Mouse (Mus musculus) stomach, embryonic 14.5 days (tissue): ENCODE results near the gene Agtpbp1. TPM values are rescaled to one million over a fixed set of nuclear protein-coding genes. Genes with fewer than 3 reads are reported as not detected.

Experiments used
- ATAC-seq: fragments of 200-750 bp; cut with Nextera tagmentation; 2 replicates; pipeline ENCODE4 v1.8.0; 2017; ENCODE audit warnings: low read depth, moderate TSS enrichment; ENCODE audit not compliant: insufficient number of reproducible peaks, insufficient read depth, low FRiP score
- H3K27ac ChIP-seq: fragments of 300-500 bp; sonication (generic); 2 replicates; pipeline ENCODE4 v1.5.1; 2014; ENCODE audit warnings: mild to moderate bottlenecking, low read length, moderate library complexity, mixed read lengths
- H3K27me3 ChIP-seq: fragments of 300-500 bp; sonication (generic); 2 replicates; pipeline ENCODE4 v1.6.1; 2014; ENCODE audit warnings: low read length, control low read depth, mixed read lengths; ENCODE audit not compliant: control insufficient read depth, insufficient read depth
- H3K36me3 ChIP-seq: fragments of 300-500 bp; sonication (generic); 2 replicates; pipeline ENCODE4 v1.6.1; 2014; ENCODE audit warnings: mild to moderate bottlenecking, control low read depth, low read length, moderate library complexity, mixed read lengths; ENCODE audit not compliant: control insufficient read depth, insufficient read depth
- H3K4me1 ChIP-seq: fragments of 300-500 bp; sonication (generic); 2 replicates; pipeline ENCODE4 v1.6.1; 2014; ENCODE audit warnings: low read length, control low read depth, mixed read lengths; ENCODE audit not compliant: control insufficient read depth, insufficient read depth
- H3K4me2 ChIP-seq: fragments of 300-500 bp; sonication (generic); replicated peaks from 2 replicates; pipeline ENCODE4 v1.6.1; 2014; ENCODE audit warnings: low read depth, low read length, control low read depth
- H3K4me3 ChIP-seq: fragments of 300-500 bp; sonication (generic); 2 replicates; pipeline ENCODE4 v1.5.1; 2014; ENCODE audit warnings: low read depth, low read length, control low read depth
- H3K9ac ChIP-seq: fragments of 300-500 bp; sonication (generic); replicated peaks from 2 replicates; pipeline ENCODE4 v1.6.1; 2014; ENCODE audit warnings: low read depth, mild to moderate bottlenecking, control low read depth, low read length, moderate library complexity, mixed read lengths
- H3K9me3 ChIP-seq: fragments of 300-500 bp; sonication (generic); 2 replicates; pipeline ENCODE4 v1.6.1; 2016; ENCODE audit warnings: low read depth, low read length, control low read depth; ENCODE audit not compliant: control insufficient read depth
- WGBS: fragments of 180-500 bp; shearing (Covaris S2); extraction: QIAGEN DNeasy Blood & Tissue Kit; methylation state at CpG from one replicate; pipeline ENCODE4 v1.1.7; 2014; 5-methylcytosine and 5-hydroxymethylcytosine counted together
- polyA plus RNA-seq: library from polyadenylated mRNA; unstranded; fragments of >200 nt; fragmentation: Nextera tagmentation; extraction: Ambion mirVana; gene quantifications from 2 replicates; pipeline ENCODE4 v1.2.1, GENCODE M21; 2014

Gene Agtpbp1
- polyA plus RNA-seq, 1 experiment from 2014 or later: 27.6 TPM

DNA sequence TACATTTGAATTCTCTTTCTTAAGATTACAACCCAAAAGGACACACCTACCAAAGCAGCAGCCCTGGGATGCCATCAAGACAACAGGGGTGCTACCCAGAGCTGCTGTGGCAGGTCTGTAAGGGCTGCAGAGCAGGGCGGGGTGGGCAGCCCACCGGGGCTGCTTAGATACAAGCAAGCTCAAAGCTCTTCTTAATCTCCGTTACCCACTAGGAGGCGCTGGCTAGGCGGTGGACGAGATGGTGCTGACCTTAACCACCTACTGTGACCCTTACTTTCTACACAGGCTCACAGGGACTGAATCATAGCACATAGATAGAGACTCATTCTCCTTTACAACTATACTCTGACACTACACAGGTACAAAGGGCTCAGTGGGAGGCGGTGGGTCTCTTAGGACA lies 70.0 kb downstream of the Agtpbp1 start:
- Histone ChIP-seq H3K27ac (no peak overlapping the region), H3K4me1 (0 out of 2 replicates have a peak, but pooled peaks cover 5% of the 10 kb centered on the region), H3K36me3 (no peaks in the 10 kb centered on the region), H3K4me2 (no peak overlapping the region), H3K4me3 (no peak overlapping the region), H3K9me3 (no peaks in the 10 kb centered on the region), H3K9ac (no peak overlapping the region), H3K27me3 (no peaks in the 10 kb centered on the region)
- no peak for ATAC-seq
- 29% methylated on average over 7 of the region's 7 CpGs for WGBS

DNA sequence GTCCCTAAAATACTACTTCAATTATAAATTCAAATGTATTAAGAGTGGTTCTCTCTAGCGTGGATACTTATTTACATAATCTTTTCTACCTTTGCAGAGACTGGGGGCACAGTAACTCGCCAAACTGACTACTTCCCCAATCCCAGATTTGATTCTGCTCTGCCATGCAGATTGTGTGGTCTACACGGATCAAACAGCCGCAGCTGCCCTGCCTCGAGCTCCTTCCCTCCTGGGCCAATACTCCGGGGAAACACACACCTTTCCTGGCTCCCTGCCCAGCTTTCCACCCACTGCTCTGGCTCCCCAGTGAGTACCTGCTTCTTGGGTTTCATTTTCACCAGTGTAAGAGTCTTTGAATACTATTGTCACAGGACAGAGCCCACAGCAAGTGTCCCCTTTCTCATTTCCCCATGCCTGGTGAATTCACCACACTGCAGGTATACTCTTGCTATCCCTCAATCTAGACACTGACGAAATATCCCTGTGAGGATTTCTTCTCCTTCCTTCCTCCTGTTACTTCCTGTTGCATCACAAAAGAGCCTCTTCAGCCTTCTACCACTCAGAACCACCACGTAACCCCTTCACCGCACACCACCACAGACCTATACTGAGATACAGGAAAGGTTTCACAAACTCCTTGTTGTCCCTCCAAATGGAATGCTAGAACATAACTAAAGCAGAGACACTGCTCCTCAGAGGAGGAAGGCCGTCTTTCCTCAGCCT lies 75.2 kb downstream of the Agtpbp1 start:
- Histone ChIP-seq H3K9me3 (no peaks in the 10 kb centered on the region), H3K9ac (no peak overlapping the region), H3K4me1 (peaks cover 3% of the 10 kb centered on the region; the same call in 1 of the 2 replicates), H3K4me2 (no peak overlapping the region), H3K36me3 (no peaks in the 10 kb centered on the region), H3K27me3 (no peaks in the 10 kb centered on the region), H3K4me3 (no peak overlapping the region), H3K27ac (no peak overlapping the region)
- WGBS: 56% methylated on average over 10 of the region's 10 CpGs
- peak; percentile 23; the same call in 1 of the 2 replicates for ATAC-seq

DNA sequence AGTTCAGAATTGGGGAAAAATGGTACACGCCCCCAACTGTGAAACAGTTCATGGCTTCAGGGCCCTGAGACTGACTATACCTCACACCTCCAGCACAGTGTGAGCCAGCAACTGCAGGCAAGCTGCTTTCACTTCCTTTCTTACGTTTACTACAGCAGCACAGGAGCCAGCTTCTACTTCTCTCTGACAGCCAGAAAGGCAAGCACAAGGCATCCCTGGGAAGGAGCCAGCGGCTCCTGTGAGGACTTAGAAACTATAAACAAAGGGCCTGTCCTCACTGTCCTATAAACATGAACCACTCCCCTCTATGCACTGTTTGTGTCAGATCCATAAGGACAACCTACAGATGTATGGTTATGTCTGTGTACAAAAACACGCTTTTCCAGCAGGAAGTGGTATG lies 76.4 kb downstream of the Agtpbp1 start:
- Histone ChIP-seq H3K4me1 (peaks cover 3% of the 10 kb centered on the region; the same call in 1 of the 2 replicates), H3K4me2 (no peak overlapping the region), H3K27ac (no peak overlapping the region), H3K9me3 (no peaks in the 10 kb centered on the region), H3K27me3 (no peaks in the 10 kb centered on the region), H3K4me3 (no peak overlapping the region), H3K9ac (0 out of 2 replicates have a peak overlapping the region, but pooled peaks have one; percentile 10), H3K36me3 (no peaks in the 10 kb centered on the region)
- ATAC-seq: no peak
- WGBS: 49% methylated on average over 4 of the region's 4 CpGs

DNA sequence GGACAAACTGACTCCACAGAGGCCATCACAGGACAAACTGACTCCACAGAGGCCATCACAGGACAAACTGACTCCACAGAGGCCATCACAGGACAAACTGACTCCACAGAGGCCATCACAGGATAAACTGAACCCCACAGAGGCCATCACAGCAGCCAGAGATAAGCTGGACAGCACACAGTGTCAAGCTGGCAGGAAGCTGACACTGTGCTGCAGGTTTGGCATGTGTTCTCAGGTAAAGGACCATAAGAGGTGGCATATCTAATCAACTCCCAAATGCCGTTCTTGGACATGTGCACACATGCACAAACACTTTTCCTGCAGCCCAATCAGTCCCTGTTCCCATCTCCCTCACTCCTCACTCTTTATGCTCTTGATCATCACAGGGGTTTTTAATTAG lies 78.6 kb downstream of the Agtpbp1 start:
- no peak overlapping the region for H3K4me3 ChIP-seq
- no peaks in the 10 kb centered on the region for H3K27me3 ChIP-seq
- H3K4me1 ChIP-seq: peaks cover 3% of the 10 kb centered on the region; the same call in 1 of the 2 replicates
- H3K27ac ChIP-seq: no peak overlapping the region
- no peak for ATAC-seq
- H3K9me3 ChIP-seq: no peaks in the 10 kb centered on the region
- no peak overlapping the region for H3K9ac ChIP-seq
- H3K36me3 ChIP-seq: no peaks in the 10 kb centered on the region
- H3K4me2 ChIP-seq: no peak overlapping the region
- 91% methylated on average over 1 of the region's 1 CpGs for WGBS

DNA sequence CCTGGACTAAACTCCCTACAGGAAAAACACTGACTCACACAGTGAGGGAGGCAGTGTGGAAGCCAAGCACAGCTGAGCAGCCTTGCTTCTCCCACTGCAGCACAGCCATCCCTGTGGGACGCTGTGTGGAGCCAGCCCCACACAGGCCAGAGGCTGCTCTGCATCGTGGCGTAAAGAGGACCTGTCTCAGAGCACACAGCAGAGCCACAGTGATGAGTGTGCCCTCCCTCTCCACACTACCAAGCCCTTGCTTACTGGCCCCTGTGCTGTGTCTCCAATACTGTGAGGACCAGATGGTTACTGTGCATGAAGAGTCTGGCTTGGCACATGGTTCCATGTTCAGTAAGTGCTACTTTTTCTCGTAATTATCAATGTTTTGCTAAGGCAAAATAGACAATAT lies 79.2 kb downstream of the Agtpbp1 start:
- no peak overlapping the region for H3K27ac ChIP-seq
- no peak overlapping the region for H3K9ac ChIP-seq
- no peaks in the 10 kb centered on the region for H3K9me3 ChIP-seq
- WGBS: 81% methylated on average over 4 of the region's 4 CpGs
- ATAC-seq: no peak
- H3K27me3 ChIP-seq: no peaks in the 10 kb centered on the region
- peaks cover 3% of the 10 kb centered on the region; the same call in 1 of the 2 replicates for H3K4me1 ChIP-seq
- no peak overlapping the region for H3K4me2 ChIP-seq
- no peaks in the 10 kb centered on the region for H3K36me3 ChIP-seq
- no peak overlapping the region for H3K4me3 ChIP-seq

DNA sequence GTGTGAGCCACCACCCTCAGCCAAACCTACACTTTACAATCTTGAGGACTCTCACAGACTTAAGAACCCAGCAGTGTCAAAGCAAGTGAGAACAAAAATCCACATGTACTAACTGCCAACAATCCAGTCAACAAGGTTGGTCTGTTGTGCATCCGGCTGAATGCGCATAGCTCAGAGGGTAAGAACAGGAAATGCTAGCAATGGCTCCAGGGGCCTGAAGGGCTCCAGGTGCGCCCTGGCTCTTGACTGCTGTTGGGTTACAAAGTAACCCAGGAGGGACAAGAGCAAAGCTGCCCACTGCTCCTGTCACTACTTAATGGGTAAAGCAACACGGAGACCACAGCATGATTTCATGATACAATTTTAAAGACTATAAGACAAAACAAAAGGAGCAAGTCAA lies 81.4 kb downstream of the Agtpbp1 start:
- no peaks in the 10 kb centered on the region for H3K9me3 ChIP-seq
- H3K9ac ChIP-seq: no peak overlapping the region
- H3K4me3 ChIP-seq: no peak overlapping the region
- no peak for ATAC-seq
- peaks cover 3% of the 10 kb centered on the region; the same call in 1 of the 2 replicates for H3K36me3 ChIP-seq
- 71% methylated on average over 4 of the region's 4 CpGs for WGBS
- H3K27me3 ChIP-seq: no peaks in the 10 kb centered on the region
- H3K4me2 ChIP-seq: no peak overlapping the region
- H3K4me1 ChIP-seq: no peaks in the 10 kb centered on the region
- H3K27ac ChIP-seq: no peak overlapping the region

DNA sequence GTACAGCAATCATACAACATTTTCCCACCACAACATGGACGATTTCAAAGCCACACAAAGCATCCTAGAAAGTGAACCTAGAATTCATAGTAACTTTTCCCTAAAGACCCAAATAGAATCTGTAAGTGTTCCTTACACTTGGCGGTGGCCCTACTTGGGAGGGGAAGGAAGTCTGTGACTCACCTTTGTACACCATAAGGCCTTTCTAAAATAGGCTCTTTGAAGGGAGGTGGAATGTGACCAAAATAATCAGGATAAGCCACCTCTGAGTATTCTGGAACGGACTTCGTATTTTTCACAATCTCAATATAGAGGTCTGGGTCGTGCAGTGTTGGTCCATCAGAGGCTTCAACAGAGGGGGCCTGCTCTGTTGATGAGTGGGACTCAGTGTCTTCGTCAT lies 85.2 kb downstream of the Agtpbp1 start:
- Histone ChIP-seq H3K9me3 (no peaks in the 10 kb centered on the region), H3K9ac (no peak overlapping the region), H3K4me3 (no peak overlapping the region), H3K36me3 (peaks cover 8% of the 10 kb centered on the region; the same call in 1 of the 2 replicates), H3K4me2 (no peak overlapping the region), H3K27ac (no peak overlapping the region), H3K27me3 (no peaks in the 10 kb centered on the region), H3K4me1 (no peaks in the 10 kb centered on the region)
- 87% methylated on average over 6 of the region's 6 CpGs for WGBS
- ATAC-seq: no peak

DNA sequence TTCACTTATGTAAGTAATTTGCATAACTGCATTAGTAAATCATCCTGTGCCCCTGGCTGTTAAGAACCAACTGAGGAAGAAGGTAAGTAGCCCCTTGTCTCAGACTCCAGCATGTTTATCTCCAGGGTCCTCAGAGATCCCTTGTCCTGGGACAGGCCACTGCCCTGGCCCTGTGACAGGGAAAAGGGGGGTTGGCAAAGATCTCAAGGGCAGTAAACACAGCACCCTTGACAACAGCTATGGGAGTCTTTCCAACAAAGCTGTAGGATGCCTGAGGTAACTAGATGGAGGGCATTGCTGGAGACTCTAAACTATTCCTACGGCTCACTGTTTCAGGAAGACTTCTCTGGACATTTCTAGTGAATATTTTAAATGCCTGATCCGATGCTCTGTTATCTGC lies 85.7 kb downstream of the Agtpbp1 start:
- ATAC-seq: no peak
- Histone ChIP-seq H3K4me3 (no peak overlapping the region), H3K9ac (no peak overlapping the region), H3K9me3 (no peaks in the 10 kb centered on the region), H3K27ac (no peak overlapping the region), H3K4me1 (no peaks in the 10 kb centered on the region), H3K27me3 (no peaks in the 10 kb centered on the region), H3K36me3 (peaks cover 13% of the 10 kb centered on the region), H3K4me2 (no peak overlapping the region)
- WGBS: 87% methylated on average over 2 of the region's 2 CpGs

DNA sequence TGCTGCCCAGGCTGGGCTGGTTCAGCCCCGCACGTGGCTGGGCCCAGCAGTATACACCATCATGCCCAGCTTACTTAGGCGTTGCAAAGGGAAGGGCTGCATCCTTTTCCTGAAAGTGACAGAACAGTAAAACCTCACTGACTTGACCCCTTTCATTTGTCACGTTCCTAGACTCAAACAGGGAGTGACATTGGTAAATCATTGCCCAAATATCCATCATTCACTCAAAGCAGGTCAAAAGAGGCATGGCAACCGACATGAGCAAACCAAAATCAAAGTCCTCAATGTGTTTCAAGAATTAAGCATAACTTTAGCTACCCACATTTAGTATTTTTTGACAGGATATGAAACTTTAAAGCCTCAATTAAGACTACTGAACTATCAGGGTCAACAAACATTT lies 86.8 kb downstream of the Agtpbp1 start:
- no peaks in the 10 kb centered on the region for H3K4me1 ChIP-seq
- no peak for ATAC-seq
- no peaks in the 10 kb centered on the region for H3K9me3 ChIP-seq
- H3K27ac ChIP-seq: no peak overlapping the region
- H3K27me3 ChIP-seq: no peaks in the 10 kb centered on the region
- 49% methylated on average over 5 of the region's 5 CpGs for WGBS
- H3K4me3 ChIP-seq: no peak overlapping the region
- H3K9ac ChIP-seq: no peak overlapping the region
- no peak overlapping the region for H3K4me2 ChIP-seq
- peaks cover 15% of the 10 kb centered on the region for H3K36me3 ChIP-seq
